Mouse (Mus musculus) central nervous system, embryonic 11.5 days (tissue): ENCODE data around the gene Degs1. TPM values are rescaled to one million over a fixed set of nuclear protein-coding genes. Genes with fewer than 3 reads are reported as not detected.

Experiments used
- polyA plus RNA-seq: library from polyadenylated mRNA; depleted of rRNA; stranded (reverse); fragments of >200 nt; gene quantifications from 2 replicates; pipeline ENCODE4 v1.2.3, GENCODE M21; 2012; rRNA removed

Degs1 gene
- polyA plus RNA-seq, result 22.3 and 38.5 TPM in 2 replicates

GRCm38 (mm10) chr1:182282091-182283075 is at the start of gene Degs1:
Degs1 (minus strand) TSS chr1:182282804.

Other genes with a start within 250 kb of the Degs1 start
- 113 and 115 TPM in 2 replicates for gene Srp9, start 158.1 kb downstream of the Degs1 start, polyA plus RNA-seq
- not detected in 2 replicates for gene Vmn1r1, start 118.3 kb downstream of the Degs1 start, polyA plus RNA-seq
- 24.1 and 26.7 TPM in 2 replicates for gene Fbxo28, start 58.8 kb upstream of the Degs1 start, polyA plus RNA-seq
- 25.7 and 28.0 TPM in 2 replicates for gene Trp53bp2, start 126.4 kb upstream of the Degs1 start, polyA plus RNA-seq
- gene Capn2, start 234.8 kb upstream of the Degs1 start, polyA plus RNA-seq, result 60.4 and 72.4 TPM in 2 replicates